8 mouse cellular contexts compared by ENCODE assay signal in the genomic region with DNA sequence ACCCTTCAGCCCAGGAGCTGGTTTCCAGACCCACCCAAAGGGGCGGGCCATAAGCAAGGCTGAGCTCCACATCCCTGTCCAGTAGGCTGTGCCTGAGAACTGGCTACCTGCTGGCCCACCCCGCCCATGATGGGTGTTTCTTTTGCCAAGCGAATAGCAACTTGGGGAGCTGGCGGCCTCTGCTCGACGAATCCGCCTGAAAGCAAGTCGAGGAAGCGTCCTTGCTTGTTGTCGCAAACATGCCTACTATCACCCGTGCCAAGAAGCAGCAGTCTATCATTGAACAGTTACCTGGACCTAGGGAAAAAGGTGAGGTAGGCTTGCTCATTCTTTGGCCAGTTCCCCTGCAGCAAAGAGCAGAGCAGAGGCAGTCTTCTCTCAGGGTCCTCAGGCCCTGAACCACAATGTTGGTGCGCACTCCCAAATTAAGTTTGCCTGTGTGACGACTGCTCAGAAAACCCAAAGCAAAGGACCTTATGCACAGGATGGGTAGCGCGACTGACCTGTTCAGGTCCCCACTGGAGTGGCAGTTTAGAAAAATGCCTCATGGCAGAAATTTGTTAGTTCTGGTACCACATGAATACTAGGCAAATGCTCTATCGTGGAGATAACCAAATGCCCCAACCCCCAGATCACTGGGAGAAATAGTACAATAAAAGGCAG. TPM values are rescaled to one million over a fixed set of nuclear protein-coding genes. Genes with fewer than 3 reads are reported as not detected.
A peak's percentile ranks its signal among the peaks of the same experiment; 100 is the strongest.
DNase-seq lines count a peak whose midpoint lies in the region; ATAC-seq and TF ChIP-seq lines count a peak whose summit lies in the region.

TSS of gene Taz (plus strand) at position 181 of the 663 bp plus-strand sequence.
TSS of gene Dnase1l1 (minus strand) at position 606 of the 663 bp plus-strand sequence.

- H3K9ac ChIP-seq in ES-Bruce4 (ENCODE audit: low read depth, poor library complexity, severe bottlenecking): peak within 1 kb of the TSS; percentile 87
- peak within 1 kb of the TSS; percentile 68 for H3K9ac ChIP-seq in forebrain, embryonic 11.5 days (ENCODE audit: low read length)
- H3K9ac ChIP-seq in heart, embryonic 15.5 days: peak within 1 kb of the TSS; percentile 67
- H3K9ac ChIP-seq in liver, postnatal 0 days (replicated peaks): peak within 1 kb of the TSS; percentile 66
- H3K9ac ChIP-seq in neural tube, embryonic 12.5 days: peak within 1 kb of the TSS; percentile 69

- no peaks in the 10 kb centered on the region for H3K27me3 ChIP-seq in ES-Bruce4 (ENCODE audit: control insufficient read depth, insufficient read depth, low read length, poor library complexity, severe bottlenecking)
- H3K27me3 ChIP-seq in forebrain, embryonic 11.5 days (ENCODE audit: control insufficient read depth, insufficient read depth, low read length): no peaks in the 10 kb centered on the region
- no peaks in the 10 kb centered on the region for H3K27me3 ChIP-seq in heart, embryonic 15.5 days
- H3K27me3 ChIP-seq in liver, postnatal 0 days (ENCODE audit: insufficient read depth, low read length): no peaks in the 10 kb centered on the region
- no peaks in the 10 kb centered on the region for H3K27me3 ChIP-seq in neural tube, embryonic 12.5 days (replicated peaks)

- H3K36me3 ChIP-seq in ES-Bruce4 (ENCODE audit: control insufficient read depth, insufficient read depth, low read length, poor library complexity, severe bottlenecking): no peaks in the 10 kb centered on the region
- H3K36me3 ChIP-seq in forebrain, embryonic 11.5 days (ENCODE audit: control insufficient read depth, insufficient read depth, low read length): no peaks in the 10 kb centered on the region
- H3K36me3 ChIP-seq in heart, embryonic 15.5 days: no peaks in the 10 kb centered on the region
- H3K36me3 ChIP-seq in liver, postnatal 0 days (replicated peaks; ENCODE audit: insufficient read depth, low read length): no peaks in the 10 kb centered on the region
- H3K36me3 ChIP-seq in neural tube, embryonic 12.5 days: no peaks in the 10 kb centered on the region

- peak; percentile 67 for DNase-seq in c-Kit-positive CD71-positive TER-119-negative erythroid progenitor cells, embryonic 14.5 days (ENCODE audit: low read depth)
- peak; percentile 70 for DNase-seq in forebrain, embryonic 11.5 days (ENCODE audit: low spot score)
- peak; percentile 88 for DNase-seq in kidney, postnatal 10 days
- DNase-seq in liver, postnatal 0 days: peak; percentile 84
- DNase-seq in testis, postnatal 10 days (ENCODE audit: low spot score): peak; percentile 74

- ATAC-seq in forebrain, embryonic 11.5 days (replicated peaks; ENCODE audit: low FRiP score): peak; percentile 78
- ATAC-seq in heart, embryonic 15.5 days (replicated peaks; ENCODE audit: insufficient number of reproducible peaks, insufficient read depth, low FRiP score, low read depth): peak; percentile 90
- ATAC-seq in liver, postnatal 0 days: peak; percentile 87
- ATAC-seq in neural tube, embryonic 12.5 days (ENCODE audit: low FRiP score, low read depth): peak; percentile 51; the same call in 1 of the 2 replicates

- no peak for TF ChIP-seq EP300 in ES-Bruce4 (IDR thresholded peaks at IDR 0.05; ENCODE audit: insufficient read depth, low read depth, low read length)
- TF ChIP-seq EP300 in liver, postnatal 0 days (IDR thresholded peaks at IDR 0.05; ENCODE audit: low read depth): no peak

- H3K27ac ChIP-seq in ES-Bruce4 (ENCODE audit: insufficient read depth, low read length): peak within 1 kb of the TSS; percentile 68
- peak within 1 kb of the TSS; percentile 25; the same call in 1 of the 2 replicates for H3K27ac ChIP-seq in forebrain, embryonic 11.5 days (ENCODE audit: low read depth, low read length)
- H3K27ac ChIP-seq in heart, embryonic 15.5 days: peak within 1 kb of the TSS; percentile 92
- H3K27ac ChIP-seq in liver, postnatal 0 days (ENCODE audit: low read depth): peak within 1 kb of the TSS; percentile 91
- H3K27ac ChIP-seq in neural tube, embryonic 12.5 days: no peak within 1 kb of the TSS

- H3K4me1 ChIP-seq in ES-Bruce4 (ENCODE audit: control insufficient read depth, insufficient read depth, low read length): peaks cover 2% of the 10 kb centered on the region
- peaks cover 4% of the 10 kb centered on the region; the same call in 1 of the 2 replicates for H3K4me1 ChIP-seq in forebrain, embryonic 11.5 days (replicated peaks; ENCODE audit: control insufficient read depth, insufficient read depth, low read length)
- peaks cover 8% of the 10 kb centered on the region for H3K4me1 ChIP-seq in heart, embryonic 15.5 days (replicated peaks)
- peaks cover 8% of the 10 kb centered on the region; the same call in 1 of the 2 replicates for H3K4me1 ChIP-seq in liver, postnatal 0 days (ENCODE audit: insufficient read depth)
- 0 out of 2 replicates have a peak, but pooled peaks cover 7% of the 10 kb centered on the region for H3K4me1 ChIP-seq in neural tube, embryonic 12.5 days

- peak within 1 kb of the TSS; percentile 64 for H3K4me2 ChIP-seq in forebrain, embryonic 11.5 days (ENCODE audit: low read depth, low read length, severe bottlenecking)
- peak within 1 kb of the TSS; percentile 78 for H3K4me2 ChIP-seq in heart, embryonic 15.5 days
- peak within 1 kb of the TSS; percentile 76 for H3K4me2 ChIP-seq in liver, postnatal 0 days (ENCODE audit: low read depth, low read length)
- peak within 1 kb of the TSS; percentile 70 for H3K4me2 ChIP-seq in neural tube, embryonic 12.5 days (replicated peaks)

- no peak for TF ChIP-seq CTCF in ES-Bruce4 (IDR thresholded peaks at IDR 0.05; ENCODE audit: low read depth, low read length)
- TF ChIP-seq CTCF in liver, postnatal 0 days (IDR thresholded peaks at IDR 0.05; ENCODE audit: low read depth): 0 out of 2 replicates have a peak, but pooled peaks have one; percentile 13

- H3K4me3 ChIP-seq in ES-Bruce4 (ENCODE audit: low read depth, low read length): peak within 1 kb of the TSS; percentile 95
- H3K4me3 ChIP-seq in forebrain, embryonic 11.5 days (ENCODE audit: low read depth, low read length): peak within 1 kb of the TSS; percentile 49
- H3K4me3 ChIP-seq in heart, embryonic 15.5 days: peak within 1 kb of the TSS; percentile 64
- H3K4me3 ChIP-seq in liver, postnatal 0 days (ENCODE audit: low read depth, low read length): peak within 1 kb of the TSS; percentile 62
- H3K4me3 ChIP-seq in neural tube, embryonic 12.5 days: peak within 1 kb of the TSS; percentile 57

- 15% methylated on average over 16 of the region's 16 CpGs for WGBS in forebrain, embryonic 11.5 days
- 12% methylated on average over 16 of the region's 16 CpGs for WGBS in heart, embryonic 15.5 days
- 16% methylated on average over 16 of the region's 16 CpGs for WGBS in liver, postnatal 0 days (ENCODE audit: insufficient replicate concordance)
- WGBS in neural tube, embryonic 12.5 days: 17% methylated on average over 16 of the region's 16 CpGs

- no peaks in the 10 kb centered on the region for H3K9me3 ChIP-seq in ES-Bruce4 (replicated peaks; ENCODE audit: control insufficient read depth, insufficient read depth, low read length, poor library complexity, severe bottlenecking)
- no peaks in the 10 kb centered on the region for H3K9me3 ChIP-seq in forebrain, embryonic 11.5 days (ENCODE audit: control insufficient read depth, low read length)
- H3K9me3 ChIP-seq in heart, embryonic 15.5 days (replicated peaks): no peaks in the 10 kb centered on the region
- H3K9me3 ChIP-seq in liver, postnatal 0 days (ENCODE audit: low read length): no peaks in the 10 kb centered on the region
- H3K9me3 ChIP-seq in neural tube, embryonic 12.5 days: no peaks in the 10 kb centered on the region

- TF ChIP-seq POLR2A in ES-Bruce4 (IDR thresholded peaks at IDR 0.05; ENCODE audit: insufficient read depth, low read length): no peak

RNA-seq across cellular contexts. Expression of gene Taz, which starts in this region (rescaled TPM):
- polyA plus RNA-seq in ES-Bruce4 (2011; ENCODE audit: insufficient read depth, insufficient read length, low read depth, missing spikeins): 27.6 and 30.5 TPM in 2 replicates
- 58.1 and 64.3 TPM in 2 replicates for polyA plus RNA-seq in forebrain, embryonic 11.5 days (2014; fragmentation: Nextera tagmentation; extraction: Ambion mirVana)
- polyA plus RNA-seq in heart, embryonic 15.5 days (2015; fragmentation: Nextera tagmentation; extraction: Ambion mirVana): 70.3 and 76.6 TPM in 2 replicates
- 30.4 and 31.2 TPM in 2 replicates for polyA plus RNA-seq in liver, postnatal 0 days (2015; fragmentation: Nextera tagmentation; extraction: Ambion mirVana)
- 86.7 and 93.3 TPM in 2 replicates for polyA plus RNA-seq in neural tube, embryonic 12.5 days (2016; fragmentation: Nextera tagmentation; extraction: Ambion mirVana)

RNA-seq across cellular contexts. Expression of gene Dnase1l1, which starts in this region (rescaled TPM):
- polyA plus RNA-seq in ES-Bruce4 (2011; ENCODE audit: insufficient read depth, insufficient read length, low read depth, missing spikeins): 3.9 and 5.9 TPM in 2 replicates
- 3.5 and 5.2 TPM in 2 replicates for polyA plus RNA-seq in forebrain, embryonic 11.5 days (2014; fragmentation: Nextera tagmentation; extraction: Ambion mirVana)
- polyA plus RNA-seq in heart, embryonic 15.5 days (2015; fragmentation: Nextera tagmentation; extraction: Ambion mirVana): 14.3 and 17.2 TPM in 2 replicates
- polyA plus RNA-seq in liver, postnatal 0 days (2015; fragmentation: Nextera tagmentation; extraction: Ambion mirVana): 10.0 and 10.8 TPM in 2 replicates
- polyA plus RNA-seq in neural tube, embryonic 12.5 days (2016; fragmentation: Nextera tagmentation; extraction: Ambion mirVana): 3.9 and 5.7 TPM in 2 replicates
